Mouse (Mus musculus) ES-CJ7 (cell line): ENCODE results near the gene Endod1.

ENCODE experiments used
- DNase-seq: peaks from one replicate; pipeline ENCODE4 v3.0.0; 2011; ENCODE audit warnings: low read depth, low spot score

Endod1 gene

GRCm38 (mm10) chr9:14381353-14382055, at the start of gene Endod1:
Endod1 (minus strand) TSS chr9:14381507.
- DNase-seq, result peak; percentile 45

- no peak for DNase-seq
Observed at GRCm38 (mm10) chr9:14409153-14409552, 27.8 kb upstream of the Endod1 start.

GRCm38 (mm10) chr9:14408044-14408443, 26.7 kb upstream of the Endod1 start:
- DNase-seq, result no peak

GRCm38 (mm10) chr9:14406056-14406455, 24.7 kb upstream of the Endod1 start:
- DNase-seq, result no peak

- no peak for DNase-seq
Observed at GRCm38 (mm10) chr9:14402099-14402498, 20.8 kb upstream of the Endod1 start.

- no peak for DNase-seq
Observed at GRCm38 (mm10) chr9:14400392-14400791, 19.1 kb upstream of the Endod1 start.

- no peak for DNase-seq
Observed at GRCm38 (mm10) chr9:14398946-14399345, 17.6 kb upstream of the Endod1 start.

GRCm38 (mm10) chr9:14398084-14398483, 16.8 kb upstream of the Endod1 start:
- DNase-seq, result no peak

GRCm38 (mm10) chr9:14397449-14397819, 16.1 kb upstream of the Endod1 start:
- DNase-seq, result no peak

GRCm38 (mm10) chr9:14396819-14397448, 15.6 kb upstream of the Endod1 start:
- no peak for DNase-seq

- DNase-seq, result no peak
Observed at GRCm38 (mm10) chr9:14396096-14396495, 14.8 kb upstream of the Endod1 start.

- no peak for DNase-seq
Observed at GRCm38 (mm10) chr9:14394956-14395561, 13.8 kb upstream of the Endod1 start.

- no peak for DNase-seq
Observed at GRCm38 (mm10) chr9:14391841-14392318, 10.6 kb upstream of the Endod1 start.

- no peak for DNase-seq
Observed at GRCm38 (mm10) chr9:14391286-14391685, 10.0 kb upstream of the Endod1 start.

GRCm38 (mm10) chr9:14390278-14390677, 9.0 kb upstream of the Endod1 start:
- DNase-seq, result peak; percentile 46

- DNase-seq, result no peak
Observed at GRCm38 (mm10) chr9:14389050-14389621, 7.8 kb upstream of the Endod1 start.

- peak; percentile 28 for DNase-seq
Observed at GRCm38 (mm10) chr9:14388001-14388400, 6.7 kb upstream of the Endod1 start.

- DNase-seq, result no peak
Observed at GRCm38 (mm10) chr9:14386831-14387230, 5.5 kb upstream of the Endod1 start.

- no peak for DNase-seq
Observed at GRCm38 (mm10) chr9:14385665-14386064, 4.4 kb upstream of the Endod1 start.

GRCm38 (mm10) chr9:14383186-14383920, 2.0 kb upstream of the Endod1 start:
- no peak for DNase-seq

GRCm38 (mm10) chr9:14382256-14382791, 1.0 kb upstream of the Endod1 start:
- no peak for DNase-seq
